Comparison of ENCODE assay signal across 22 mouse cellular contexts in the genomic region with DNA sequence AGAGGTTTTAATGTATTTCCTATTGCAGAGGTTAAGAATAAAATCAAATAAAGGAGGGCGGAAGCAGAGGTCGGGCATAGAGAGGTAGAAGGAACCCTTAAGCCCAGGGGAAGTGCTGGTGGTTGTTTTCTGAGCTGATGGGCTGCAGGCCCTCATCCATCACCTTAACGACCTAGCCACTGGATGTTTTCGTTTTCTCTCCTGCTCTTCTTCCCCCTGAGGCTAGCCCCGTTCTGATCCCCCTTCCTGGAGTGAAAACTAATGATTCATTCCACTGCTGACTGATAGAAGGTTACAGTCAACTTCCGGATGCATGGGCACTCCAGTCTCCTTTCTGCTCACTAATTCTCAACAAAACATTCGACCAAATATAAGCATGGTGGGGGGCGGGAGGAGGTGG.
A peak's percentile ranks its signal among the peaks of the same experiment; 100 is the strongest.
DNase-seq lines count a peak whose midpoint lies in the region; ATAC-seq and TF ChIP-seq lines count a peak whose summit lies in the region.
"Had no signal": no experiment of that assay in that cellular context is flagged by ENCODE, and none has a peak within 500 bp of the region (broad histone marks: within the 10 kb centered on the region; RNA-seq: fewer than 3 reads in every experiment).

No protein-coding gene starts in this region.

- no peak overlapping the region for H3K4me3 ChIP-seq in hindbrain, embryonic 10.5 days
- H3K4me3 ChIP-seq in hindbrain, postnatal 0 days (ENCODE audit: low read length): no peak overlapping the region
- H3K4me3 ChIP-seq in midbrain, embryonic 13.5 days (replicated peaks): no peak overlapping the region
- no peak overlapping the region for H3K4me3 ChIP-seq in midbrain, embryonic 15.5 days
- no peak overlapping the region for H3K4me3 ChIP-seq in embryonic facial prominence, embryonic 10.5 days
- H3K4me3 ChIP-seq in neural tube, embryonic 14.5 days (ENCODE audit: low read depth, low read length): no peak overlapping the region
- H3K4me3 ChIP-seq: heart, embryonic 13.5 days; myocyte had no signal

- no peak for TF ChIP-seq CTCF in hindbrain, postnatal 0 days (IDR thresholded peaks at IDR 0.05; ENCODE audit: low read depth)

- no peak for ATAC-seq in hindbrain, postnatal 0 days
- no peak for ATAC-seq in midbrain, embryonic 13.5 days
- no peak for ATAC-seq in midbrain, embryonic 15.5 days (replicated peaks)
- ATAC-seq in neural tube, embryonic 14.5 days (ENCODE audit: low read depth): no peak
- ATAC-seq: CD4-positive, CD25-positive, alpha-beta regulatory T cell, adult 4 months; forebrain, embryonic 14.5 days; intestine, postnatal 0 days had no signal

- H3K27ac ChIP-seq in hindbrain, embryonic 10.5 days: peak overlapping the region; percentile 69
- no peak overlapping the region for H3K27ac ChIP-seq in hindbrain, postnatal 0 days
- 0 out of 2 replicates have a peak overlapping the region, but pooled peaks have one; percentile 14 for H3K27ac ChIP-seq in midbrain, embryonic 13.5 days
- H3K27ac ChIP-seq in midbrain, embryonic 15.5 days: no peak overlapping the region
- peak overlapping the region; percentile 35; the same call in 1 of the 2 replicates for H3K27ac ChIP-seq in embryonic facial prominence, embryonic 10.5 days (replicated peaks)
- H3K27ac ChIP-seq in neural tube, embryonic 14.5 days (ENCODE audit: low read depth, low read length): 0 out of 2 replicates have a peak overlapping the region, but pooled peaks have one; percentile 4
- H3K27ac ChIP-seq: heart, embryonic 13.5 days; macrophage had no signal

- no peaks in the 10 kb centered on the region for H3K27me3 ChIP-seq in hindbrain, embryonic 10.5 days (ENCODE audit: insufficient read depth, poor library complexity, severe bottlenecking)
- H3K27me3 ChIP-seq in hindbrain, postnatal 0 days (ENCODE audit: insufficient read depth, low read length): no peaks in the 10 kb centered on the region
- H3K27me3 ChIP-seq in midbrain, embryonic 13.5 days: no peaks in the 10 kb centered on the region
- H3K27me3 ChIP-seq in midbrain, embryonic 15.5 days (replicated peaks): no peaks in the 10 kb centered on the region
- no peaks in the 10 kb centered on the region for H3K27me3 ChIP-seq in embryonic facial prominence, embryonic 10.5 days (replicated peaks; ENCODE audit: low read depth, poor library complexity, severe bottlenecking)
- H3K27me3 ChIP-seq in neural tube, embryonic 14.5 days (ENCODE audit: control insufficient read depth, insufficient read depth, low read length): no peaks in the 10 kb centered on the region
- H3K27me3 ChIP-seq: heart, embryonic 13.5 days had no signal

- no peak overlapping the region for H3K9ac ChIP-seq in hindbrain, postnatal 0 days (replicated peaks; ENCODE audit: low read length)
- H3K9ac ChIP-seq in midbrain, embryonic 13.5 days (replicated peaks): no peak overlapping the region
- H3K9ac ChIP-seq in midbrain, embryonic 15.5 days: no peak overlapping the region
- no peak overlapping the region for H3K9ac ChIP-seq in neural tube, embryonic 14.5 days (replicated peaks; ENCODE audit: low read depth, low read length)
- H3K9ac ChIP-seq: heart, embryonic 13.5 days had no signal

- H3K36me3 ChIP-seq in hindbrain, embryonic 10.5 days: no peaks in the 10 kb centered on the region
- H3K36me3 ChIP-seq in hindbrain, postnatal 0 days (ENCODE audit: insufficient read depth, low read length): no peaks in the 10 kb centered on the region
- no peaks in the 10 kb centered on the region for H3K36me3 ChIP-seq in midbrain, embryonic 13.5 days
- no peaks in the 10 kb centered on the region for H3K36me3 ChIP-seq in midbrain, embryonic 15.5 days (replicated peaks)
- H3K36me3 ChIP-seq in embryonic facial prominence, embryonic 10.5 days (replicated peaks): no peaks in the 10 kb centered on the region
- no peaks in the 10 kb centered on the region for H3K36me3 ChIP-seq in neural tube, embryonic 14.5 days (ENCODE audit: control insufficient read depth, insufficient read depth, low read length)
- H3K36me3 ChIP-seq: heart, embryonic 13.5 days had no signal

- no peak for DNase-seq in hindbrain, embryonic 10.5 days (ENCODE audit: low spot score)
- DNase-seq in hindbrain, postnatal 0 days (ENCODE audit: low spot score): no peak
- no peak for DNase-seq in embryonic facial prominence, embryonic 10.5 days (ENCODE audit: low spot score)
- DNase-seq in urinary bladder, postnatal 14 days (ENCODE audit: low spot score): no peak
- DNase-seq: adrenal gland, postnatal 25 days; cerebellum, adult 9-11 months; gastrocnemius, postnatal 10 days; heart, postnatal 14 days; kidney, postnatal 14 days; retina, postnatal 1 day; right cerebral cortex, postnatal 25 days; spleen, adult 18-20 months had no signal

- no peak overlapping the region for H3K4me2 ChIP-seq in hindbrain, postnatal 0 days (ENCODE audit: low read depth, low read length)
- H3K4me2 ChIP-seq in midbrain, embryonic 13.5 days (replicated peaks): no peak overlapping the region
- H3K4me2 ChIP-seq in midbrain, embryonic 15.5 days: no peak overlapping the region
- no peak overlapping the region for H3K4me2 ChIP-seq in neural tube, embryonic 14.5 days (ENCODE audit: low read depth, low read length)
- H3K4me2 ChIP-seq: heart, embryonic 13.5 days; midbrain, embryonic 11.5 days had no signal

- H3K4me1 ChIP-seq in hindbrain, embryonic 10.5 days (replicated peaks): peaks cover 61% of the 10 kb centered on the region
- H3K4me1 ChIP-seq in hindbrain, postnatal 0 days (ENCODE audit: insufficient read depth, low read length): peaks cover 6% of the 10 kb centered on the region
- H3K4me1 ChIP-seq in midbrain, embryonic 13.5 days (replicated peaks): peaks cover 46% of the 10 kb centered on the region
- H3K4me1 ChIP-seq in midbrain, embryonic 15.5 days: peaks cover 18% of the 10 kb centered on the region
- H3K4me1 ChIP-seq in embryonic facial prominence, embryonic 10.5 days: peaks cover 46% of the 10 kb centered on the region
- peaks cover 17% of the 10 kb centered on the region for H3K4me1 ChIP-seq in neural tube, embryonic 14.5 days (ENCODE audit: control insufficient read depth, insufficient read depth, low read length)

- WGBS in hindbrain, embryonic 10.5 days: 46% methylated on average over 8 of the region's 8 CpGs
- 36% methylated on average over 8 of the region's 8 CpGs for WGBS in hindbrain, postnatal 0 days
- 54% methylated on average over 8 of the region's 8 CpGs for WGBS in midbrain, embryonic 13.5 days
- 46% methylated on average over 8 of the region's 8 CpGs for WGBS in midbrain, embryonic 15.5 days
- 38% methylated on average over 8 of the region's 8 CpGs for WGBS in embryonic facial prominence, embryonic 10.5 days
- 21% methylated on average over 8 of the region's 8 CpGs for WGBS in neural tube, embryonic 14.5 days

- H3K9me3 ChIP-seq in hindbrain, embryonic 10.5 days: no peaks in the 10 kb centered on the region
- no peaks in the 10 kb centered on the region for H3K9me3 ChIP-seq in hindbrain, postnatal 0 days (ENCODE audit: low read length)
- H3K9me3 ChIP-seq in midbrain, embryonic 13.5 days: no peaks in the 10 kb centered on the region
- no peaks in the 10 kb centered on the region for H3K9me3 ChIP-seq in midbrain, embryonic 15.5 days
- no peaks in the 10 kb centered on the region for H3K9me3 ChIP-seq in embryonic facial prominence, embryonic 10.5 days
- no peaks in the 10 kb centered on the region for H3K9me3 ChIP-seq in neural tube, embryonic 14.5 days (ENCODE audit: control insufficient read depth, low read length)
- H3K9me3 ChIP-seq: heart, embryonic 13.5 days had no signal

Comparison
In these comparisons a context has a peak if more than half of its experiments do, and no peak if none do; other contexts are left out.
1. H3K27ac ChIP-seq: peak in hindbrain, embryonic 10.5 days (single experiment), midbrain, embryonic 13.5 days (single experiment), embryonic facial prominence, embryonic 10.5 days (single experiment) and neural tube, embryonic 14.5 days (single experiment); none in hindbrain, postnatal 0 days (single experiment) and midbrain, embryonic 15.5 days (single experiment).